Mouse (Mus musculus) MEL (cell line): ENCODE measurements at regions not wholly inside any gene's neighbourhood (a gene's known extent, or its start where the extent isn't known, plus 50 kb on each side); places are given as distances from the start of the nearest gene placed in this dataset.

Experiments used
- DNase-seq: peaks from one replicate; pipeline ENCODE4 v3.0.0; 2011; ENCODE audit warnings: low read depth, low spot score
- H3K27ac ChIP-seq: 2 replicates; pipeline ENCODE4 v1.5.1; 2012; ENCODE audit warnings: low read depth, mild to moderate bottlenecking, control low read depth, low read length, moderate library complexity; ENCODE audit not compliant: control insufficient read depth
- H3K27me3 ChIP-seq, 2 experiments: fragments of 150-350 bp in 1 of 2; sonication (generic) in 1 of 2; 2 replicates each; pipeline ENCODE4 v1.6.1; 2012; ENCODE audit warnings: low read length in 2 of 2, mild to moderate bottlenecking in 2 of 2, improper control_type of control experiment in 1 of 2, moderate library complexity in 1 of 2; ENCODE audit not compliant: insufficient read depth in 2 of 2, control insufficient read depth in 1 of 2
- H3K36me3 ChIP-seq, 2 experiments: 2 replicates each; pipeline ENCODE4 v1.6.1; 2012 to 2014; ENCODE audit warnings: low read length in 2 of 2, improper control_type of control experiment in 1 of 2, inconsistent platforms in 1 of 2, mild to moderate bottlenecking in 1 of 2; ENCODE audit not compliant: insufficient read depth in 2 of 2, control insufficient read depth in 1 of 2
- H3K4me1 ChIP-seq, 2 experiments: fragments of 150-350 bp in 1 of 2; sonication (generic) in 1 of 2; 2 replicates each; pipeline ENCODE4 v1.6.1; 2012; ENCODE audit warnings: low read length in 2 of 2, improper control_type of control experiment in 1 of 2, mild to moderate bottlenecking in 1 of 2; ENCODE audit not compliant: insufficient read depth in 2 of 2, control insufficient read depth in 1 of 2
- H3K4me3 ChIP-seq, 2 experiments: fragments of 150-350 bp in 1 of 2; sonication (generic) in 1 of 2; 2 replicates each; pipeline ENCODE4 v1.5.1; 2012; ENCODE audit warnings: low read depth in 2 of 2, low read length in 2 of 2, mild to moderate bottlenecking in 2 of 2, moderate library complexity in 2 of 2, control low read depth in 1 of 2, improper control_type of control experiment in 1 of 2; ENCODE audit not compliant: control insufficient read depth in 1 of 2, insufficient read depth in 1 of 2
- H3K79me2 ChIP-seq: 2 replicates; pipeline ENCODE4 v1.6.1; 2012; ENCODE audit warnings: mild to moderate bottlenecking, low read length, moderate library complexity; ENCODE audit not compliant: control insufficient read depth, poor library complexity, insufficient read depth
- H3K9ac ChIP-seq: 2 replicates; pipeline ENCODE4 v1.6.1; 2012; ENCODE audit warnings: low read depth, mild to moderate bottlenecking, control low read depth, low read length, moderate library complexity; ENCODE audit not compliant: control insufficient read depth, poor library complexity, severe bottlenecking
- H3K9me3 ChIP-seq: fragments of 150-350 bp; sonication (generic); replicated peaks from 2 replicates; pipeline ENCODE4 v1.6.1; 2012; ENCODE audit warnings: mild to moderate bottlenecking, low read length, improper control_type of control experiment, moderate library complexity; ENCODE audit not compliant: insufficient read depth
- BHLHE40 ChIP-seq: IDR thresholded peaks from 2 replicates; pipeline ENCODE4 v1.6.1; 2012; ENCODE audit warnings: low read depth, mild to moderate bottlenecking, inconsistent platforms, low read length, improper control_type of control experiment, borderline replicate concordance
- CHD2 ChIP-seq: IDR thresholded peaks from 2 replicates; pipeline ENCODE4 v1.6.1; 2011; ENCODE audit warnings: low read length, improper control_type of control experiment
- EP300 ChIP-seq, 2 experiments: IDR thresholded peaks; 2 replicates each; pipeline ENCODE4 v1.6.1; 2011; ENCODE audit warnings: improper control_type of control experiment in 2 of 2, low read length in 2 of 2, low read depth in 1 of 2, mild to moderate bottlenecking in 1 of 2
- ETS1 ChIP-seq: IDR thresholded peaks from 2 replicates; pipeline ENCODE4 v1.6.1; 2012; ENCODE audit warnings: low read depth, mild to moderate bottlenecking, inconsistent platforms, low read length, improper control_type of control experiment, moderate library complexity
- GATA1 ChIP-seq: IDR thresholded peaks from 2 replicates; pipeline ENCODE4 v1.6.1; 2011; ENCODE audit warnings: low read depth, low read length, improper control_type of control experiment
- HCFC1 ChIP-seq: IDR thresholded peaks from 2 replicates; pipeline ENCODE4 v1.6.1; 2012; ENCODE audit warnings: low read depth, mild to moderate bottlenecking, inconsistent platforms, low read length, improper control_type of control experiment, moderate library complexity
- KAT2A ChIP-seq: conservative IDR thresholded peaks from 2 replicates; pipeline ENCODE4 v1.6.1; 2012; ENCODE audit warnings: low read depth, low read length, improper control_type of control experiment, inconsistent platforms
- MAFK ChIP-seq: IDR thresholded peaks from 2 replicates; pipeline ENCODE4 v1.6.1; 2011; ENCODE audit warnings: low read depth, mild to moderate bottlenecking, low read length, improper control_type of control experiment, borderline replicate concordance
- MEF2A ChIP-seq: IDR thresholded peaks from 2 replicates; pipeline ENCODE4 v1.6.1; 2014; ENCODE audit warnings: low read depth, mild to moderate bottlenecking, inconsistent platforms, low read length, improper control_type of control experiment; ENCODE audit not compliant: poor library complexity, insufficient replicate concordance, severe bottlenecking; ENCODE audit errors: extremely low read depth
- MXI1 ChIP-seq: IDR thresholded peaks from 2 replicates; pipeline ENCODE4 v1.6.1; 2011; ENCODE audit warnings: mild to moderate bottlenecking, low read depth, low read length, improper control_type of control experiment
- MYB ChIP-seq: IDR thresholded peaks from 2 replicates; pipeline ENCODE4 v1.6.1; 2011; ENCODE audit warnings: mild to moderate bottlenecking, low read depth, low read length, improper control_type of control experiment
- NELFE ChIP-seq: IDR thresholded peaks from 2 replicates; pipeline ENCODE4 v1.6.1; 2011; ENCODE audit warnings: low read depth, low read length, improper control_type of control experiment
- POLR2AphosphoS5 ChIP-seq: IDR thresholded peaks from 2 replicates; pipeline ENCODE4 v1.6.1; 2012; ENCODE audit warnings: low read depth, borderline replicate concordance, mild to moderate bottlenecking, inconsistent platforms, low read length, moderate library complexity, mixed read lengths
- RAD21 ChIP-seq: IDR thresholded peaks from 2 replicates; pipeline ENCODE4 v1.6.1; 2011; ENCODE audit warnings: mild to moderate bottlenecking, low read depth, low read length, improper control_type of control experiment
- RCOR1 ChIP-seq: IDR thresholded peaks from 2 replicates; pipeline ENCODE4 v1.6.1; 2012; ENCODE audit warnings: low read depth, mild to moderate bottlenecking, inconsistent platforms, low read length, improper control_type of control experiment
- SMC3 ChIP-seq: IDR thresholded peaks from 2 replicates; pipeline ENCODE4 v1.6.1; 2011; ENCODE audit warnings: low read depth, low read length, improper control_type of control experiment
- USF1 ChIP-seq: IDR thresholded peaks from 2 replicates; pipeline ENCODE4 v1.6.1; 2014; ENCODE audit warnings: low read depth, mild to moderate bottlenecking, inconsistent platforms, low read length, improper control_type of control experiment, moderate library complexity
- USF2 ChIP-seq, 2 experiments: IDR thresholded peaks; 2 replicates each; pipeline ENCODE4 v1.6.1; 2011 to 2012; ENCODE audit warnings: improper control_type of control experiment in 2 of 2, low read length in 2 of 2, borderline replicate concordance in 1 of 2, inconsistent platforms in 1 of 2, low read depth in 1 of 2, mild to moderate bottlenecking in 1 of 2; ENCODE audit not compliant: insufficient read depth in 1 of 2
- ZC3H11A ChIP-seq: IDR thresholded peaks from 2 replicates; pipeline ENCODE4 v1.6.1; 2012; ENCODE audit warnings: low read depth, mild to moderate bottlenecking, inconsistent platforms, low read length, improper control_type of control experiment
- ZKSCAN1 ChIP-seq: IDR thresholded peaks from 2 replicates; pipeline ENCODE4 v1.6.1; 2012; ENCODE audit warnings: low read depth, mild to moderate bottlenecking, inconsistent platforms, low read length, improper control_type of control experiment, moderate library complexity
- ZMIZ1 ChIP-seq: IDR thresholded peaks from 2 replicates; pipeline ENCODE4 v1.6.1; 2012; ENCODE audit warnings: low read depth, mild to moderate bottlenecking, inconsistent platforms, low read length, improper control_type of control experiment, moderate library complexity

DNA sequence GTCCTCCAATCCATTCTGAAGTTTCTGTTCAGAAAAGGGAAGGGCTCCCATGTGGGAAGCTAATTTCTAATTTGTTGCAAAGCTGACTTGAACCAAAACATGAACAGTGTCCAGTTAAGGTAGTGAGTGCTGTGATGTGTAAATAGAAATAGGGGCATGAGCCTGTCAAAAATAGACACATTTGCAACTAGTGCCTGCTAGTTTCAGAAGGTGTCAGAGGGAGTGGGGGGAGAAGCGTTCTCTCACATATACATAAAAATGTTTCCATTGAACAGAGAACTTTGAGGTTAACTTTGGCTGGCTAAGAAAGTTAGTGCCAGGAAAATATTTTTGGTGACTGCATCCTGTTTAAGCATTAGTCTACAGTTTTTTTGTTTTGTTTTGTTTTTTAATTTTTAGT, 118.8 kb downstream of the Otol1 start:
- Histone ChIP-seq H3K79me2 (no peaks in the 10 kb centered on the region), H3K9me3 (no peaks in the 10 kb centered on the region), H3K27me3 (no peaks in the 10 kb centered on the region), H3K36me3 (no peaks in the 10 kb centered on the region), H3K4me3 (no peak overlapping the region), H3K27ac (no peak overlapping the region), H3K9ac (no peak overlapping the region), H3K4me1 (no peaks in the 10 kb centered on the region)
- no peak for TF ChIP-seq BHLHE40
- no peak for TF ChIP-seq MYB
- no peak for TF ChIP-seq RCOR1
- no peak for TF ChIP-seq MAFK
- TF ChIP-seq USF1 = no peak
- TF ChIP-seq ETS1 = no peak
- no peak for TF ChIP-seq MXI1
- TF ChIP-seq CHD2 = no peak
- TF ChIP-seq EP300 (IDR thresholded peaks at IDR 0.05; ENCODE audit: low read depth in 1 of 2, low read length in 2 of 2) = no peak
- DNase-seq = no peak

DNA sequence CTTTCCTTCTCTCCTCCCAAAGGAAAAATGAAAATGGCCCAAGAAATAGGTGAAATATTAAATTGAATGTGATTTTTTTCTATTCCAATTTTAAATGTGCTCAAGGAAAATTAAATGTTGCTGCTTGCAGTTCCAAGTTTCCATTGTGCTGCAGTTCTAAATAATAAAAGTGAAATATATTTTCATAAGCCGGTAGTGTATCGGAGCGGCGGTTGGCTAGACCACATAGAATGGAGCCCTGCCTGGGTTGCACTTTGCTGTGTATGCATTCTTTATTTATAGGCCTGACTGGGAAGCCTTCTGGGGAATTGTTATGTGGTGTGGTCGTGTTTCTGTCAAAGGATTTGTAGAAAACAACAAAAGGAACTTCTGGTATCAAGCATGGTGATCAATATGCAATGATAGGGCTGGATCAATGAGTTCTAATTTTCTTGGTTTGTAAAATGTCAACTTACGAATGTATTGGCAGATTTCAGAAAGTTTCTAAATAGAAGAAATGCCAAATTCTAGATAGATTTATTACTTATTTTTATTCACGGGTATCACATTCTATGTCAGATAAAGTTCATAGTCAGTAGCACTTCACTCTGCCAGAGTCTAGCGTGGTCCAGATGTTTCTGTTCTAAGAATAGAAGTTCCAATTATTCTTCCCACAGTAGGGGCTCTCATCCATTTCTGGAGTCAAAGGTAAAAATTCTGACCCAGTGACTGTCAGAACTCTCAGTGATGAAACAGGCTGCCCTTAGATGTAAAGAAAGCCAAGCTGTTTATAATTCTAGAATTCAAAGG, 123.0 kb downstream of the Otol1 start:
- H3K4me1 ChIP-seq = no peaks in the 10 kb centered on the region
- TF ChIP-seq NELFE = no peak
- TF ChIP-seq KAT2A = no peak
- TF ChIP-seq RAD21 = no peak
- no peak for TF ChIP-seq BHLHE40
- TF ChIP-seq ZMIZ1 = no peak
- no peak for TF ChIP-seq USF2 (IDR thresholded peaks at IDR 0.05; ENCODE audit: borderline replicate concordance in 1 of 2, insufficient read depth in 1 of 2, low read depth in 1 of 2, low read length in 2 of 2)
- no peak for TF ChIP-seq ZKSCAN1
- TF ChIP-seq ZC3H11A = no peak
- no peak for TF ChIP-seq MEF2A
- no peak for TF ChIP-seq SMC3
- TF ChIP-seq GATA1 = no peak
- TF ChIP-seq POLR2AphosphoS5 = no peak
- no peak for TF ChIP-seq ETS1
- no peak for TF ChIP-seq USF1
- TF ChIP-seq HCFC1 = no peak
- no peak for TF ChIP-seq MXI1
- TF ChIP-seq MYB = no peak

More for the DNA sequence above, 123.0 kb downstream of the Otol1 start:
- Histone ChIP-seq H3K36me3 (no peaks in the 10 kb centered on the region), H3K4me3 (no peak overlapping the region), H3K9me3 (no peaks in the 10 kb centered on the region), H3K9ac (no peak overlapping the region), H3K79me2 (no peaks in the 10 kb centered on the region), H3K27me3 (no peaks in the 10 kb centered on the region), H3K27ac (no peak overlapping the region)
- no peak for DNase-seq
